Mouse (Mus musculus): ENCODE measurements around the gene R3hdml. TPM values are rescaled to one million over a fixed set of nuclear protein-coding genes. Genes with fewer than 3 reads are reported as not detected.

Gene R3hdml
- polyA plus RNA-seq, 1 experiment = 0.35 TPM

- no peak overlapping the region for H3K27ac ChIP-seq (ENCODE audit: control insufficient read depth, insufficient read depth, low read length)
Measured at GRCm38 (mm10) chr2:163489725-163490291, 2.3 kb upstream of the R3hdml start.

DNA sequence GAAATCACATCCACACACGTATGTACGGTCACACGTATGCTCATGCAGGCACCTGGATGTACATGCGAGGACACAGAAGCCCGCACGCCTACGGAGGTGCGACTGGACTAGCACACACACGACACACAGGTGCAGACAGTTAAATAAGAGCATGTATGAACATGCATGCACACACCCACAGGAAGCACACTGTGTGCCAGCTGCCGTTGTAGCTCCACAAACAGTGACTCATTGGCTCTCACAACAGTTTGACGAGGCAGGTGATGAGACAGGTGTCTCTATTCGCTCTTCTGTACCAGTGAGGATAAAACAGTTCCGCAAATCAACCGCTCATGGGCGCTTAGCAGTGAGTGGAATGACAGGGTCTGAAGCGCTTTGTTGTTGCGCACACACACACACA is 1.5 kb upstream of the R3hdml start:
- no peaks in the 10 kb centered on the region for H3K27me3 ChIP-seq (ENCODE audit: control insufficient read depth, insufficient read depth, low read length)
- H3K36me3 ChIP-seq (ENCODE audit: control insufficient read depth, insufficient read depth, low read length) = no peaks in the 10 kb centered on the region
- no peak overlapping the region for H3K4me3 ChIP-seq (ENCODE audit: control insufficient read depth, insufficient read depth, low read length)
- no peak overlapping the region for H3K27ac ChIP-seq (ENCODE audit: control insufficient read depth, insufficient read depth, low read length)
- WGBS = 89% methylated on average over 17 of the region's 17 CpGs
- no peak for TF ChIP-seq POLR2A (IDR thresholded peaks at IDR 0.05; ENCODE audit: control insufficient read depth, extremely low read depth, insufficient read depth, low read length, poor library complexity)
- TF ChIP-seq CTCF (IDR thresholded peaks at IDR 0.05; ENCODE audit: borderline replicate concordance, control insufficient read depth, extremely low read depth, insufficient read depth, low read length, poor library complexity) = no peak
- H3K4me1 ChIP-seq (replicated peaks; ENCODE audit: control insufficient read depth, insufficient read depth, low read length) = no peaks in the 10 kb centered on the region
- DNase-seq = no peak

More at GRCm38 (mm10) chr2:163489725-163490291, 2.3 kb upstream of the R3hdml start:
- TF ChIP-seq POLR2A (IDR thresholded peaks at IDR 0.05; ENCODE audit: control insufficient read depth, extremely low read depth, insufficient read depth, low read length, poor library complexity) (no peak), CTCF (IDR thresholded peaks at IDR 0.05; ENCODE audit: borderline replicate concordance, control insufficient read depth, extremely low read depth, insufficient read depth, low read length, poor library complexity) (no peak)
- H3K4me1 ChIP-seq (replicated peaks; ENCODE audit: control insufficient read depth, insufficient read depth, low read length) = no peaks in the 10 kb centered on the region
- H3K36me3 ChIP-seq (ENCODE audit: control insufficient read depth, insufficient read depth, low read length) = no peaks in the 10 kb centered on the region
- WGBS = 62% methylated on average over 5 of the region's 5 CpGs
- no peak for DNase-seq
- H3K27me3 ChIP-seq (ENCODE audit: control insufficient read depth, insufficient read depth, low read length) = no peaks in the 10 kb centered on the region
- no peak overlapping the region for H3K4me3 ChIP-seq (ENCODE audit: control insufficient read depth, insufficient read depth, low read length)

GRCm38 (mm10) chr2:163491351-163491750 is 767 bp upstream of the R3hdml start:
- TF ChIP-seq POLR2A (IDR thresholded peaks at IDR 0.05; ENCODE audit: control insufficient read depth, extremely low read depth, insufficient read depth, low read length, poor library complexity) (no peak), CTCF (IDR thresholded peaks at IDR 0.05; ENCODE audit: borderline replicate concordance, control insufficient read depth, extremely low read depth, insufficient read depth, low read length, poor library complexity) (no peak)
- no peaks in the 10 kb centered on the region for H3K27me3 ChIP-seq (ENCODE audit: control insufficient read depth, insufficient read depth, low read length)
- H3K4me3 ChIP-seq (ENCODE audit: control insufficient read depth, insufficient read depth, low read length) = no peak overlapping the region
- no peak for DNase-seq
- WGBS = 71% methylated on average over 7 of the region's 7 CpGs
- H3K36me3 ChIP-seq (ENCODE audit: control insufficient read depth, insufficient read depth, low read length) = no peaks in the 10 kb centered on the region
- no peak overlapping the region for H3K27ac ChIP-seq (ENCODE audit: control insufficient read depth, insufficient read depth, low read length)
- no peaks in the 10 kb centered on the region for H3K4me1 ChIP-seq (replicated peaks; ENCODE audit: control insufficient read depth, insufficient read depth, low read length)

DNA sequence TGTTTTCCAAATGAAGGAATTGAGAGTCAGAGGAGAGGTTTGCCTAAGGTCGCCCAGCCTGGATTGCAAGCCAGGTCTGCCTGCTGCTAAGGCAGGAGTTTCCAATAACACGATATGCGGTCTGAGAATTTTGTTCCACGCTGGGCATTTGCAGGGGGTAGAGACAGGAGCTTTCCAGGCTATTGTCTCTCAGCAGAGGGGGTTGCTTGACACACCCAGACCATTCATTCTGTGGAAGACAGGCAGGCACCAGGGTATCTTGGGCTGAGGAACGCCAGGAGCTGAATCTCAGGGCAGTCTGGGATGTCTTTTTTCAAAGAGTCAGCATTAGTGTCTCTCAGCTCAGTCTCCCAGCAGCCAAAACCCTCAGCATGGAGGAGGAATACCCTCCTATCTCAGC is 913 bp downstream of the R3hdml start:
- 66% methylated on average over 5 of the region's 5 CpGs for WGBS
- H3K4me1 ChIP-seq (replicated peaks; ENCODE audit: control insufficient read depth, insufficient read depth, low read length) = no peaks in the 10 kb centered on the region

DNA sequence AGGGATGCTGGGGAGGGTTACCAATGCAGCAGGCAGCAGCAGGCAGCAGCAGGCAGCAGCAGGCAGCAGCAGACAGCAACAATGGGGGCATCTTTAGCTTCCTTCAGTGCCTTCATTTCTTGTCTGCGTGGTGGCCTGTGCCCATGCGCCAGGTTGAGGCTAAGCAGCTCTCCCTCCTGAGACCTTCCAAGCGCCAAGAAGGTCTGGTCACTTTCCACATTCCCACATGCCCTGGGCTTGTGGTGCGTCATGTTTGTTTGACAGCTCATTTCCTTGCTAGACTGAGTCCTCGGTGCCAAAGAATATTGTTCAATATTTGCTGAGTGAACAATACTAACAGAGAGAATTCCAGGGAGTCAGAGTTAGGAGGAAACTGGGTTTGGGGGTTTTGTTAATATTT is 1.9 kb downstream of the R3hdml start:
- no peak overlapping the region for H3K4me3 ChIP-seq (ENCODE audit: control insufficient read depth, insufficient read depth, low read length)
- TF ChIP-seq POLR2A (IDR thresholded peaks at IDR 0.05; ENCODE audit: control insufficient read depth, extremely low read depth, insufficient read depth, low read length, poor library complexity) (no peak), CTCF (IDR thresholded peaks at IDR 0.05; ENCODE audit: borderline replicate concordance, control insufficient read depth, extremely low read depth, insufficient read depth, low read length, poor library complexity) (no peak)
- 37% methylated on average over 5 of the region's 5 CpGs for WGBS
- H3K36me3 ChIP-seq (ENCODE audit: control insufficient read depth, insufficient read depth, low read length) = no peaks in the 10 kb centered on the region
- no peaks in the 10 kb centered on the region for H3K4me1 ChIP-seq (replicated peaks; ENCODE audit: control insufficient read depth, insufficient read depth, low read length)
- no peaks in the 10 kb centered on the region for H3K27me3 ChIP-seq (ENCODE audit: control insufficient read depth, insufficient read depth, low read length)
- H3K27ac ChIP-seq (ENCODE audit: control insufficient read depth, insufficient read depth, low read length) = no peak overlapping the region
- DNase-seq = no peak

More for the DNA sequence above, 913 bp downstream of the R3hdml start:
- Histone ChIP-seq H3K4me3 (ENCODE audit: control insufficient read depth, insufficient read depth, low read length) (no peak overlapping the region), H3K27me3 (ENCODE audit: control insufficient read depth, insufficient read depth, low read length) (no peaks in the 10 kb centered on the region), H3K36me3 (ENCODE audit: control insufficient read depth, insufficient read depth, low read length) (no peaks in the 10 kb centered on the region), H3K27ac (ENCODE audit: control insufficient read depth, insufficient read depth, low read length) (no peak overlapping the region)
- DNase-seq = no peak
- no peak for TF ChIP-seq CTCF (IDR thresholded peaks at IDR 0.05; ENCODE audit: borderline replicate concordance, control insufficient read depth, extremely low read depth, insufficient read depth, low read length, poor library complexity)
- TF ChIP-seq POLR2A (IDR thresholded peaks at IDR 0.05; ENCODE audit: control insufficient read depth, extremely low read depth, insufficient read depth, low read length, poor library complexity) = no peak

DNA sequence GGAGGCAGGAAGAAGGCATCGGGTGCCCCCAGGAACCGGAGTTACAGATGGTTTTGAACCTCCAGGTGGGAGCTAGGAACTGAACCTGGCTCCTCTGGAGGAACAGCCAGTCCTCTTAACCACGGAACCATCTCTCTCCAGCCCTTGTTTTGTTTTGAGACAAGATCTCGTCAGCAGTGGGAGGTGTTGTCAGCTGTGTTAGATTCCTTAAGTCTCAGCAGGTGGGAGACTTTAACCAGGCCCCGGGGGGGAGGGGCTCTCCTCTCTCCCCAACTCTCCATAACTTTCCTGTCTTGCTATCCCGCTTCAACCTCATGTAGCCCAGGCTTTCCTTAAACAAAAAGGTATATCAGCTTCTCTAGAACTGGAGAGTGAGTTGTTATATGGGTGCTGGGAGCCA is 2.3 kb downstream of the R3hdml start:
- H3K27ac ChIP-seq (ENCODE audit: control insufficient read depth, insufficient read depth, low read length) = no peak overlapping the region
- H3K27me3 ChIP-seq (ENCODE audit: control insufficient read depth, insufficient read depth, low read length) = no peaks in the 10 kb centered on the region
- H3K4me1 ChIP-seq (replicated peaks; ENCODE audit: control insufficient read depth, insufficient read depth, low read length) = no peaks in the 10 kb centered on the region
- TF ChIP-seq CTCF (IDR thresholded peaks at IDR 0.05; ENCODE audit: borderline replicate concordance, control insufficient read depth, extremely low read depth, insufficient read depth, low read length, poor library complexity) = no peak
- no peak for TF ChIP-seq POLR2A (IDR thresholded peaks at IDR 0.05; ENCODE audit: control insufficient read depth, extremely low read depth, insufficient read depth, low read length, poor library complexity)
- no peak overlapping the region for H3K4me3 ChIP-seq (ENCODE audit: control insufficient read depth, insufficient read depth, low read length)
- WGBS = 57% methylated on average over 6 of the region's 6 CpGs
- no peaks in the 10 kb centered on the region for H3K36me3 ChIP-seq (ENCODE audit: control insufficient read depth, insufficient read depth, low read length)
- no peak for DNase-seq

DNA sequence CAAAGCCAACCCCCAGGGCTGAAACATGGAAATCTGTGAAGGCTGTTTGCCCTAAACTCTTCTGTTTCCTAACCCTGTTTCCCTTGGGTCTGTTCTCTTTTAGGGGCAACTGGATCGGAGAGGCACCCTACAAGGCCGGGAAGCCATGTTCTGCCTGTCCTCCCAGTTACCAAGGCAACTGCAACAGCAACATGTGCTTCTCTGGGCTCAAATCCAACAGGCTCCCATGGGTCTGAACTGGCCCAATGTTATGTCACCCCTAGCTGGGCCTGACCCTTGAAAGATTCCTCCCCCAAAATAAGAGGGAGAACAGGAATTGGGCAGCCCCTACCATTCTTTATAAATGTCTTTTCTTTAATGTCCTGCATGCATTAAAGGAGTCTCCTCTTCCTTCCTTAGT is 10.1 kb downstream of the R3hdml start:
- TF ChIP-seq POLR2A (IDR thresholded peaks at IDR 0.05; ENCODE audit: control insufficient read depth, extremely low read depth, insufficient read depth, low read length, poor library complexity) (no peak), CTCF (IDR thresholded peaks at IDR 0.05; ENCODE audit: borderline replicate concordance, control insufficient read depth, extremely low read depth, insufficient read depth, low read length, poor library complexity) (no peak)
- DNase-seq = no peak
- Histone ChIP-seq H3K4me3 (ENCODE audit: control insufficient read depth, insufficient read depth, low read length) (no peak overlapping the region), H3K4me1 (replicated peaks; ENCODE audit: control insufficient read depth, insufficient read depth, low read length) (no peaks in the 10 kb centered on the region), H3K27me3 (ENCODE audit: control insufficient read depth, insufficient read depth, low read length) (no peaks in the 10 kb centered on the region), H3K36me3 (ENCODE audit: control insufficient read depth, insufficient read depth, low read length) (no peaks in the 10 kb centered on the region), H3K27ac (ENCODE audit: control insufficient read depth, insufficient read depth, low read length) (no peak overlapping the region)
- 64% methylated on average over 2 of the region's 2 CpGs for WGBS

All from thymus, adult 2 months (tissue).